Mouse (Mus musculus): ENCODE measurements around the gene Lemd2.
"Not testable (repeated sequence)": the region's sequence is repeated elsewhere in the genome, so short reads cannot be mapped to it uniquely, and the experiment has no call there.

The Lemd2 gene

GRCm38 (mm10) chr17:27204075-27204909 is at the start of gene Lemd2:
Gene Lemd2 (minus strand): TSS chr17:27204469.
- DNase-seq = peak; percentile 97

DNA sequence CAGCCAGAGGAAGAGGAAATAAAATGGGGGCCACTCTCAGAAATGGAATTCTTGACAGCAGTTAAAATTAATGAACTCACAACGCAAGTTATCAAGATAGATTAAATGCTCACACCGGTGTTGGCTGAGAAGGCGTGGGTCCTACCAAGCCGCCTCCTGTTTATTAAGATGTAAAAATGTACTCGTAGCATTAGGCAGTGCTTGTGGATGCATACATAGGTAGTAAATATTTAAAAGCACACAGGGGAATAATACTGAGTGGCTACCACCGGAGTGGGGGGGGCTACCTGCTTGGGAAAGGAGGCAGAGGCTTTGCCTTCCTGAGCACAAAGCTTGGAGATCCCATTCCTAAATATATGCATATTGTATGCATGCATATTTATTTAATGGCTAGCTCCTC is 46.9 kb upstream of the Lemd2 start:
- DNase-seq = no peak

GRCm38 (mm10) chr17:27250461-27250860 is 46.2 kb upstream of the Lemd2 start:
- no peak for DNase-seq

GRCm38 (mm10) chr17:27249073-27249472 is 44.8 kb upstream of the Lemd2 start:
- DNase-seq = no peak

DNA sequence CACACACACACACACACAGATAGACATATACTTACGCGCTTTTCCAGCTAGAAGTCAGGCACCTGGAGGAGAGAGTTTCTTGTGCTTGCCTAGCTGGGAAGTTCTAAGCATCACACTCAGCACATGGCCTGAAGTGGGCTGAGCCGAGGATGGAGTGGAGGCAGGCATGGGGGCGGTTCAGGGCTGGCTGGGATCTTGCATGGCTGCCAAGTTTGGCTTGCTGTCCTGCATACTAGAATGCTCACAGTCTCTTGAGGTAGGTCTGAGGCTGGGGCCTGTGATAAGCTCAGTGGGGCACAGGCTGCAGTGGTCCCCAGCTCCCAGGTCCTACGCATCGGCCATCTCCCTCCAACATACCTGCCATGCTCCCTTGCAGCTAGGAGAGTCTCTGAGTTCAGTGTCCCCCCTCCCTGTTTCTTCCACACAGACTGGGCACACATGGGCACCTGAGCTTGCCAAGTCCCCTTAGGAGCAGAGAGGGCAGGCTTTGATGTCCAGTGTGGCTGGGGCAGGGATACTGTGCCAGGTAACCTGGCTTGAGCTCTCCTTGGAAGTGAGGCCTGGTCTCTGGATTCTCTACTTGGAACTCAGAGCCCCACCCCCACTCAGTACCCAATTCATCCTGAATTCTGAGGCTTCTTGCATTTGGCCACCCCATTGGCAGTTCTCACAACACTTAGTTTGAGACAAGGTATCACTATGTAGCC is 43.6 kb upstream of the Lemd2 start:
- no peak for DNase-seq

GRCm38 (mm10) chr17:27245851-27246381 is 41.6 kb upstream of the Lemd2 start:
- no peak for DNase-seq

DNA sequence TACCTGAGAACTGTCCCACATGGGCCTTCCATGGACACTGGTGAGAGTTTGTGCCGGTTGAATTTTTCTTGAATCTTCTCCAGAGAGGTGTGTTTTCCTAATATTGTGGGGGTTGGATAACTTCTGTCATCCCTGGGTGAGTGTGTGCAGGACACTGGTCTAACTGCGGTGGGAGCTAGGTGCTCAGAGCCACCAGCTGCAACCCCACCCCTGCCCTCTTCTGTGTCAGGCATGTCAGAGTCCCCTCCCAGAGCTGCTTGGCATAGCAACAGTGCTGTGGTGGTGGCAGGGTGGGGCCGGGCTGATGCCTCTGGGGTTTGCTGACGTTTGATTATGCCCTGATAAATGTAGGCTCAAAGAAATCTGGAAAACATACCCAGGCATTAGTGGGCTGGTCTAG is 40.6 kb upstream of the Lemd2 start:
- DNase-seq = no peak

DNA sequence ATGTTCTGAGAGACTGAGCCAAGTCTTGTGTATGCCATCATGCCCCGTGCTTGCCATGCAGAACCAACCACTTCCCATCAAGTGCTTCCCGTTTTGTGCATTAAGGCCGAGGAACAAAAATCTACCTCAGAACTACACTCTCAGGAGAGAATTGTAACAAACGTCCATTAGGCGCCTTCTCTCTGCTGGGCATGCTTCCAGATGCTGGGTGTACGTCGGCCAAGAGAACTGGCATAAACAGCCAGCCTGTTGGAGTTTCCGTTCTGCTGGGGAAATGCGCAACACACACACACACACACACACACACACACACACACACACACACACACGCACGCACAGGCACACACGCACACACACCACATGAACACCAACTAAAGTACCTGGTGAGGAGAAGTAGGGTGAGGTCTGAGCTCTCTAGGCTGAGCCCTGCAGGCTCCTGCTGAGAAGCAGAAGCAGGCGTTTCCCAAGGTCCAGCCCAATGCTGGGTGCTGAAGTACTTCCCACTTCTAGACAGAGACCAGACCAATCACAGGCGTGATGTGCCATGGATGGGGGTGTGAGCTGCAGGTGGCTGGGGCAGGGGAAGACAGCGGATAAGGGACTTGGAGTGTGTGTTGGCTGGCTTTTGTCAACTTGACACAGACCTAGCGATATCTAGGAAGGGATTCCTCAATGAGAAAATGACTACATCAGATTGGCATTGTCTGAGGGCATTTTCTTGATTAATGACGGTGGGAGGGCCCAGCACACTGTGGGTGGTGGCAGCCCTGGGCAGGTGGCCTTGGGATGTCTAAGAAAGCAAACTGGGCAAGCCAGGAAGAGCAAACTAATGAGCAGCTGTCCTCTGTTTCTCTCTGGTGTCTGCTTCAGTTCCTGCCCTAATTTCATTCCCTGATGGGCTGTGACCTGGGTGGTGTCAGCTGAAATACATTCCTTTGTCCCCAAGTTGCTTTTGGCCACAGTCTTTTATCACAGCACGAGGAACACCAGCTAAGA is 38.2 kb upstream of the Lemd2 start:
- DNase-seq = no peak

DNA sequence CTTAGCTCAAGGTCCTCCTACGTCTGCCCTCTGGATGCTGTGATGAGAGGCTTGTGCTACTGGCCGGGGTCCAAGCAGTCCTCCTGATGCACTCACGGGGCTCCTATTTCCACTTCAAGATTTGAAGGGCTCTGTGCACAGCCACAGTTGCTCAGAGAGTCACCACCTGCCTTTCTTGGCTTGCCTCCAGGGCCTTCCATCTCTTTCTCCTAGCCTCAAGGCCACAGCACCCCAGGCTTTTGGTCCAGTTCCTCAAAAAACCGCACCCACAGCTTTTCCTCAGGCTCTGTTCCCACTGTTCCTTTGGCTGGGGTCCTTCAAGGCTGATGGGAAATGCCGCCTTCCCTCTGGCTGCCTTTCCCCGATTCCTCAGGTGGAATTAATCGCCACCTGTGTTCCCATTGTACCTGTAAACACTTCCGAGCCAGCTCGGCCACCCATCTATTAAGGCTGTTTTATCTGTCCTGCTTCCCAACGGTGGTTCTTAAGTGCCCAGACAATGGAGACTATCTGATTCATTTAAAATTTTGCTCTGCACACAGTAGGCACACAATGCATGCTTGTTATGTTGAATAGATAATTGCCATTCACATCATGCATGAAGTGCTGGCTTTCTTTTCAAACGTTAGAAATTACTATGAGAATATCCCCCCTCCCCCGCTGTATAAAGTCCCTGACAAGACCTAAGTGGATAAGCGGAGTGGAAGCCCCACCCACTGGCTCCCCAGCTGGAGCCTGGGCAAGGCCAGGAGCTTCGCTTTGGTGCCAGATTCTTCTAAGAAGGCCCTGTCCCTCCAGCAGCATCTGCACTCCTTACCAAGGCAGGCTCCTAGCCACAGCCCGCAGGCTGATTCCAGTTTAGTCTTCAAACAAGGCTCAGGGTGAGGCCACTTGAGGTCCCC is 36.5 kb upstream of the Lemd2 start:
- DNase-seq = no peak

DNA sequence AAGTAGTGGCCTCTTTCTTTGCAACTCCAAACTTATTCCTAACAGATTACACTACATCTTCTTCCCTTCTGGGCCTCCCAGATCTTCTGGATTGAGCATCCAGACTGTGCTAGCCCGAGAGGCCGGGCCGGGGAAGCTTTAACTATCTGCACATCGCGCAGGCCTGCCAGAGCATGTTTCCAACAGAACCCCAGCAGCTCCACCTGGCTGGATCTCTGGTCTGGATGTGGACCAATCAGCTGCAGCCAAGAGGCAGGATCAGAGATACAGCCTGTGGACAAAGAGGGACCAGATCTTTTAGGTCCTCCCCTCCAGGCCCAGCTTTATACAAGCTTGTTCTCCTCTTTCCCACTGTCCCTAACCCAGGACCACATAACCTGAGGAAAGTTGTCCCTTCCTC is 35.7 kb upstream of the Lemd2 start:
- no peak for DNase-seq

- no peak for DNase-seq
These were observed 34.4 kb upstream of the Lemd2 start for GRCm38 (mm10) chr17:27238637-27239036.

- DNase-seq = no peak
These were observed 33.5 kb upstream of the Lemd2 start for GRCm38 (mm10) chr17:27237731-27238130.

DNA sequence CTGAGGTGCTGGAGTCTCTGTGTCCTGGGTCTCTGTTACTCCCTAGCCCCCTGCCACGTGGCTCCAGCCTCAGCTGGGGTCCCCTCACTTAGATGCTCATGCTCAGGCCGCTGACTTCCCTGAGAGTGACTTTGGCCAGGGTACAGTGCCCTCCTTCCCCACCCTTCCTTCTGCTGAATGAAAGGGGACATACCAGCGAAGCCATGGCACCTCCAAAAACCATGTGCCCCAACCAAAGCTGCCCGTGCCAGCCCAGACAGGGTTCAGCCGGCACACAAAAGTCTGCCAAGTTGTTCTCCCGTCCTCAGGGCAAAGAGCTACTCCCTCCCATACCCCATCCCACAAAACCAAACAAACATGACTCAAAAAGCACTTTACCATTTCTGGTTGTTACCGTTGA is 29.0 kb upstream of the Lemd2 start:
- no peak for DNase-seq

DNA sequence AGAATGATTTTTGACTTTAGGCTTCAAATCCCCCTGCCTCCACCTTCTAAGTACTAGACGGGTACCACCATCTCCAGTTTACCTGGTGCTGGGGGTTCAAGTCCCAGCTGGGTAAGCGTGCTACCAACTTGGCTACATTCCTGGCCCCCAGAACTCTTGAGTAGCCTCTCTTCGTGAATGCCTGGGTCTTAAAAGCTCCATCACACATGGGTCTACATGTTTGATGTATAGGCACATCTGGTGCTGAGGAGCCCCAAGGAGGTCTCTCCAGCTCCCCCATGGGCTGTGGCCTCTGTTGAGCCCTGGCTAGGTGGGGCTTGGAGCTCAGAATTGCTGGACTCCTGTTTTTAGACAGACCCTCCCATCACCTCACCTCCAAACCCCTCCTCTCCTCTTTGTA is 27.9 kb upstream of the Lemd2 start:
- DNase-seq = no peak

GRCm38 (mm10) chr17:27231586-27231985 is 27.3 kb upstream of the Lemd2 start:
- not testable (repeated sequence) for DNase-seq

GRCm38 (mm10) chr17:27231146-27231503 is 26.9 kb upstream of the Lemd2 start:
- DNase-seq = no peak

GRCm38 (mm10) chr17:27230455-27231145 is 26.3 kb upstream of the Lemd2 start:
- DNase-seq = no peak

DNA sequence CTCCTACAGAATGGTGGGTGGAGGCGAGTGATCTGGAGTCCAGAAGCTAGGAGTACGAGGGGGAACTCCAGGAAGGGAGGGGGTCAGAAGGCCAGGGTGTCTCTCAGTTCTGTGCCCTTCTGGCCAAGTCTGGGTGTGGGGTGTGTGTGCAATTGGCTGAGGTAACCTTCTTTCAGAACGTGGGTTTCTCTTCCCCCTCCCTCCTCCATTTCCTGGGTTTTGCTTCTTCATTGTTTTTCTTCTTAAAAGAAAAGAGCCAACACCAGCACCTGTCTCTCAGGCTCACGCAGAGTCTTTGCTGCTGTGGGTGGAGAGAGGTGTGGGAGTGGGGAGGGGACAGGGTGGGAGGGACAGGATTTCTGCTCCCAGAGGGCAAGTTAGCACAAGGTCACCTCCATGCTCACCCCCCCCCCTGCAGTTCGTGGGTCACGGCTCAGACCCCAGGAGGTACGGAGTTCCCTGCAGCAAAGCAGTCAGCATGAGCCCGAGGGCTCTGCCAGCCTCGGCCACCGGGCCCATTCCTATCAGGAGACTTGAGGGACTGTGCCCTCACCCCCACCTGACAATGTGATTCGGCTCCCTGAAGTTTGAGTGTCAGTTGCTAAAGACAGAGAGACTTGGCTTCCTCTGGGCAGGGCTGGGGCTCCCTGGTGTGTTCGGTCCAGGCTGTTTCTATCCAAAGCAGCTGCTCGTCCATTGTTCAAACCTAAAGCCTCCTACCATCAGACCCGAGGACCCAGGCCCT is 25.6 kb upstream of the Lemd2 start:
- DNase-seq = no peak

GRCm38 (mm10) chr17:27228216-27228915 is 24.1 kb upstream of the Lemd2 start:
- DNase-seq = peak; percentile 87

GRCm38 (mm10) chr17:27227258-27227657 is 23.0 kb upstream of the Lemd2 start:
- DNase-seq = no peak
